Mouse (Mus musculus) ES-Bruce4 (cell line): ENCODE measurements around the gene Olfr1555-ps1.

Source experiments
- CTCF ChIP-seq: IDR thresholded peaks from one replicate; pipeline ENCODE4 v1.8.1; 2011; ENCODE audit warnings: low read depth, low read length
- POLR2A ChIP-seq: IDR thresholded peaks from one replicate; pipeline ENCODE4 v1.8.1; 2011; ENCODE audit warnings: low read length; ENCODE audit not compliant: insufficient read depth

DNA sequence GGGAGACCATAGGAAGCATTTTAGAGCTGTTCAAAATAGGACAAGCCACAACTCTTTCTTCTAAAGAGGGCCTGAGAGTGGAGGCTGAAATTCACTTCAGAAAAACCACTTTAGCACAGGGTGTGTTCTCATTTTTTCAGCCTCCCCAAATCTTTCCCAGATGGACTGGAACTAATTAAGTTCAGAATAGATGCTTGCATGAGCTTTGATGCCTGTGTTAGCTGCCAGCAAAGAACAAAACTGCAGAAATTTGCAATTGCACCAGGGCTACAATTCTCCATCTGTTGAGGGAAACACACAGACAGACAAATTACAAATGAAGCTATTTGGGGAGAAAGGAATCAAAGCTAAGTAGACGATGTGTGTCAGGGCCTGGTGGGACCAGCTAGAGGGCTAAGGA, 26.6 kb downstream of the Olfr1555-ps1 start:
- no peak for TF ChIP-seq POLR2A
- no peak for TF ChIP-seq CTCF
